Mouse (Mus musculus) CH12.LX (cell line): Measurements from ENCODE around the gene Nle1. TPM values are rescaled to one million over a fixed set of nuclear protein-coding genes. Genes with fewer than 3 reads are reported as not detected.

Experiments
- DNase-seq: peaks from one replicate; pipeline ENCODE4 v3.0.0-alpha.2; 2013; ENCODE audit errors: extremely low read depth
- H3K27ac ChIP-seq: 2 replicates; pipeline ENCODE4 v1.5.1; 2012; ENCODE audit warnings: low read depth, mild to moderate bottlenecking, control low read depth, moderate library complexity; ENCODE audit not compliant: insufficient read depth
- H3K27me3 ChIP-seq: replicated peaks from 2 replicates; pipeline ENCODE3; 2012; ENCODE audit warnings: inconsistent platforms
- H3K36me3 ChIP-seq, 2 experiments: replicated peaks in 1 of 2; 2 replicates each; pipeline versions ENCODE3 to v1.6.1; 2012; ENCODE audit warnings: inconsistent platforms in 1 of 2, low read length in 1 of 2, mild to moderate bottlenecking in 1 of 2, mixed read lengths in 1 of 2, moderate library complexity in 1 of 2; ENCODE audit not compliant: control insufficient read depth in 1 of 2, insufficient read depth in 1 of 2
- H3K4me1 ChIP-seq, 2 experiments: 2 replicates each; pipeline ENCODE4 v1.6.1; 2012; ENCODE audit warnings: inconsistent platforms in 1 of 2, moderate library complexity in 1 of 2; ENCODE audit not compliant: insufficient read depth in 2 of 2, control insufficient read depth in 1 of 2
- H3K4me2 ChIP-seq: 2 replicates; pipeline ENCODE4 v1.6.1; 2012; ENCODE audit warnings: low read depth, mild to moderate bottlenecking, control low read depth; ENCODE audit not compliant: poor library complexity, insufficient read depth, severe bottlenecking
- H3K4me3 ChIP-seq, 3 experiments: fragments of 150-350 bp in 1 of 3; sonication (generic) in 1 of 3; replicated peaks in 1 of 3; 2 replicates each; pipeline versions ENCODE3 to v1.5.1; 2011 to 2012; ENCODE audit warnings: low read depth in 2 of 3, low read length in 2 of 3, mild to moderate bottlenecking in 2 of 3, moderate library complexity in 2 of 3, control low read depth in 1 of 3, improper control_type of control experiment in 1 of 3, inconsistent platforms in 1 of 3, mixed read lengths in 1 of 3; ENCODE audit not compliant: poor library complexity in 1 of 3
- H3K79me2 ChIP-seq: replicated peaks from 2 replicates; pipeline ENCODE4 v1.6.1; 2012; ENCODE audit warnings: mild to moderate bottlenecking, moderate library complexity; ENCODE audit not compliant: control insufficient read depth, poor library complexity, insufficient read depth, severe bottlenecking; ENCODE audit errors: extremely low read depth
- H3K9ac ChIP-seq: 2 replicates; pipeline ENCODE4 v1.6.1; 2012; ENCODE audit warnings: low read depth, mild to moderate bottlenecking, control low read depth, moderate library complexity; ENCODE audit not compliant: insufficient read depth
- H3K9me3 ChIP-seq: replicated peaks from 2 replicates; pipeline ENCODE3; 2012; ENCODE audit warnings: low read length, inconsistent platforms, mixed read lengths
- E2F4 ChIP-seq: IDR thresholded peaks from 2 replicates; pipeline ENCODE4 v1.6.1; 2011; ENCODE audit warnings: low read depth, low read length, improper control_type of control experiment; ENCODE audit not compliant: insufficient replicate concordance
- IRF4 ChIP-seq: IDR thresholded peaks from 2 replicates; pipeline ENCODE4 v1.6.1; 2014; ENCODE audit warnings: low read depth, mild to moderate bottlenecking, inconsistent platforms, low read length, improper control_type of control experiment
- MAX ChIP-seq: IDR thresholded peaks from 2 replicates; pipeline ENCODE4 v1.6.1; 2011; ENCODE audit warnings: low read length, improper control_type of control experiment
- MAZ ChIP-seq: IDR thresholded peaks from 2 replicates; pipeline ENCODE4 v1.6.1; 2012; ENCODE audit warnings: low read depth, mild to moderate bottlenecking, inconsistent platforms, low read length, improper control_type of control experiment, moderate library complexity
- MXI1 ChIP-seq: IDR thresholded peaks from 2 replicates; pipeline ENCODE4 v1.6.1; 2011; ENCODE audit warnings: mild to moderate bottlenecking, low read depth, low read length, improper control_type of control experiment
- RAD21 ChIP-seq: IDR thresholded peaks from 2 replicates; pipeline ENCODE4 v1.6.1; 2011; ENCODE audit warnings: low read depth, mild to moderate bottlenecking, low read length, improper control_type of control experiment, moderate library complexity
- SIN3A ChIP-seq: IDR thresholded peaks from 2 replicates; pipeline ENCODE4 v1.6.1; 2012; ENCODE audit warnings: low read length, improper control_type of control experiment, inconsistent platforms
- USF1 ChIP-seq: IDR thresholded peaks from 2 replicates; pipeline ENCODE4 v1.6.1; 2014; ENCODE audit warnings: low read depth, mild to moderate bottlenecking, inconsistent platforms, low read length, improper control_type of control experiment
- ZMIZ1 ChIP-seq: IDR thresholded peaks from 2 replicates; pipeline ENCODE4 v1.6.1; 2012; ENCODE audit warnings: low read depth, mild to moderate bottlenecking, inconsistent platforms, low read length, improper control_type of control experiment
- ZNF384 ChIP-seq: IDR thresholded peaks from 2 replicates; pipeline ENCODE4 v1.6.1; 2012; ENCODE audit warnings: low read depth, low read length, improper control_type of control experiment, inconsistent platforms
- dilution Hi-C: fragments of 300-500 bp; cut with MboI; formaldehyde crosslinking; loops from 2 replicates; pipeline ENCODE4 v1.14.3; 2020; ENCODE audit warnings: low sequenced_read_pairs; ENCODE audit not compliant: extremely low pct_unique_long_range_greater_than_20kb, extremely low pct_ligation_motif_present
- in situ Hi-C: fragments of 300-500 bp; cut with MboI; formaldehyde crosslinking; loops from 3 replicates; pipeline ENCODE4 v1.14.3; 2019; ENCODE audit warnings: low sequenced_read_pairs, low pct_ligation_motif_present, low pct_unique_long_range_greater_than_20kb, mixed read lengths
- polyA plus RNA-seq: library from polyadenylated mRNA; unstranded; fragments of >175 nt; gene quantifications from 2 replicates; pipeline ENCODE4 v1.2.1, GENCODE M21; 2012; ENCODE audit warnings: low read depth; ENCODE audit not compliant: insufficient read length
- total RNA-seq, 2 experiments: library from RNA; depleted of rRNA; stranded (reverse); fragments of 300-350 nt in 1 of 2; fragments of >200 nt in 1 of 2; gene quantifications; 2 replicates each; pipeline ENCODE4 v1.2.3; 2012 to 2014

The Nle1 gene
- total and polyA plus RNA-seq, 3 experiments, result 54.9 to 107 (median 69.1) TPM

DNA sequence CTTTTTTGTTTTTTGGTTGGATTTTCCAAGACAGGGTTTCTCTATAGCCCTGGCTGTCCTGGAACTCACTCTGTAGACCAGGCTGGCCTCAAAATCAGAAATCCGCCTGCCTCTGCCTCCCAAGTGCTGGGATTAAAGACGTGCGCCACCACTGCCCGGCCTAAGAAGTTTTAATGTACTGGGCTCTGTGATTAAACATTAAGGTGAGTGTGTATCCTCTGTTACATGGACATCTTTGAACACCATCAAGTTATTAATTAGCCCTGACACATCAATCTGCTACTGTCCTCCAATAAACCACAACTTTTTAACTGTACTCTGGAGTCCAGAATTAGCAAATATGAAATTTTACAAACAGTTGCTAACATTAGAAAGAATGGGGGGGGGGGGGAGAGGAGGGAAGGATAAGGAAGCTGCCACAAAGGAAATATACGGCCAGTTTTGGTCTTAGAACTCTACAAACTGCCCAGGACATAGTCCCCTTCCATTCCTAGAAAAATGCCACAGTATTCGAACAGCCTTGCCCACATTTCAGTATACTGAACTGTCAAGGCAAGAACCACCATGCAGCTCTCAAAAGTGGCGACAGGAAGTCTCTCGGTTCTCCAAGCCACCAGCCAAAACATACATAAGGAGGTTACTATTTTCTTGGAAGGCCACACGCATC is 38.6 kb downstream of the Nle1 start:
- Histone ChIP-seq H3K9me3 (peaks cover 17% of the 10 kb centered on the region), H3K4me2 (peak overlapping the region; percentile 51), H3K27me3 (no peaks in the 10 kb centered on the region), H3K79me2 (peaks cover 30% of the 10 kb centered on the region), H3K4me1 (peaks cover 0 to 10% of the 10 kb centered on the region in 2 experiments; a peak in 1 of 4 replicates), H3K4me3 (peak overlapping the region in 2 of 3 experiments; percentile 63 to 83), H3K9ac (peak overlapping the region; percentile 23)
- dilution Hi-C loops, result no loop called here
- no peak for TF ChIP-seq MAX
- 0 out of 2 replicates have a peak, but pooled peaks have one; percentile 11 for TF ChIP-seq MAZ
- TF ChIP-seq, all 38 proteins: peak for 1
- DNase-seq, result no peak
- H3K36me3 ChIP-seq, result peaks cover 0 to 2% of the 10 kb centered on the region in 2 experiments
- in situ Hi-C loops, result no loop called here
- H3K27ac ChIP-seq, result peak overlapping the region; percentile 37; the same call in 1 of the 2 replicates

DNA sequence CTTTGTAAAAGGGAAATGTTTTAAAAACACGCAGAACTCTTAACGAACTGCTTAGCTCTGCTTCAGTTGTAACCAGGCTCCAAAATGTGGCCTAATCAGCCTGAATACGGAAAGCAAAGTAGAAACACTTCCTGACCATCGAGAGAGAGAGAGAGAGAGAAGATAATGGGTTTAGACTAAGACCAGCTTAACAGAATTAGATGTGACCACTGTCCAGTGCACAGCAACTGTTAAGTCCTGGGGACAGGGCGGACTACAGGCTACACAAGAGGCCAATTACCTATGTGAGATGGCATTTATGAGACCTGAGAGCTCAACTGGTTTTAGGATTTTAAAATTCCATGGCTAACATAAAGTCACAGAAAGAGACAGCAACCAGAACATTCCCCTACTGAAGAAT is 40.3 kb downstream of the Nle1 start:
- H3K4me3 ChIP-seq, result no peak overlapping the region
- H3K9me3 ChIP-seq, result peaks cover 15% of the 10 kb centered on the region
- DNase-seq, result no peak
- peak overlapping the region; percentile 6; the same call in 1 of the 2 replicates for H3K27ac ChIP-seq
- TF ChIP-seq SIN3A, result 0 out of 2 replicates have a peak, but pooled peaks have one; percentile 34
- no peak for TF ChIP-seq MAX
- dilution Hi-C loops, result no loop called here
- peaks cover 30% of the 10 kb centered on the region for H3K79me2 ChIP-seq
- in situ Hi-C loops, result no loop called here
- peak overlapping the region; percentile 17; the same call in 1 of the 2 replicates for H3K9ac ChIP-seq
- H3K4me1 ChIP-seq, result peaks cover 2 to 10% of the 10 kb centered on the region in 2 experiments; a peak in 1 of 4 replicates
- H3K4me2 ChIP-seq, result peak overlapping the region; percentile 97
- peaks cover 0 to 2% of the 10 kb centered on the region in 2 experiments for H3K36me3 ChIP-seq
- no peaks in the 10 kb centered on the region for H3K27me3 ChIP-seq

DNA sequence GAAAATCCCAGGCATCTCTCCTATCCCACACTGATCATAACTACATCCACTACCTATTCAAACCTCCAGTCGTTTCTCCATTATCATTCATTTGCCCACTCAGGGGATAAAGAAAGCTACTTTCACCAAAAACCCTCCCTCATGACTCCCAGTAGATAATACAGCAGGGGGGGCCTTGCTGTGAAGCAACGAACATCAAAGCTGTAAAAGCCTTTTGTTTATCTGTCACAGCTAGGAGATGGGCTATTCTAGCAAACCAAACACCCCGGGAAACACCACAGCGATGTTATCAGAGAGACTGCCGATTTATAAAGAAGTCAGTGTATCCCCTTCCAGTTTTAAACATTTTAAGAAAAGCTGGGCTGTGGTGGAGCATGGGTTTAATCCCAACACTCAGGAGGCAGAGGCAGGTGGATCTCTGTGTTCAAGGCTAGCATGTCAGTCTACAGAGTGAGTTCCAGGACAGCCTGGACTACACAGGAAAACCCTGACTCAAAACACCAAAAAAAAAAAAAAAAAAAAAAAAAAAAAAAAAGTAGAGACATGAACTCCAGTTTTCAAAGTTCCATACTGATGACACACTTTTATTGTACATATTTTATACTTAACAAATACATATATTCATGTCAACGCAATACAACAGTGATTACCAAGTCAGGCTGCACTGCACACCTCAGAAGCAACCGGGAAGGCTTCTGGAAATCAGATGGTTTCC is 41.2 kb downstream of the Nle1 start:
- Histone ChIP-seq H3K36me3 (peaks cover 0 to 2% of the 10 kb centered on the region in 2 experiments), H3K4me3 (peak overlapping the region in 2 of 3 experiments; percentile 14 to 51), H3K9ac (peak overlapping the region; percentile 74), H3K4me2 (peak overlapping the region; percentile 97), H3K9me3 (peaks cover 15% of the 10 kb centered on the region), H3K4me1 (peaks cover 2 to 10% of the 10 kb centered on the region in 2 experiments; a peak in 1 of 4 replicates), H3K27ac (no peak overlapping the region), H3K27me3 (no peaks in the 10 kb centered on the region), H3K79me2 (peaks cover 30% of the 10 kb centered on the region)
- no peak for TF ChIP-seq MXI1
- no peak for TF ChIP-seq IRF4
- TF ChIP-seq E2F4, result no peak
- TF ChIP-seq RAD21, result no peak
- TF ChIP-seq ZMIZ1, result no peak
- no peak for TF ChIP-seq USF1
- peak; percentile 91 for TF ChIP-seq ZNF384
- in situ Hi-C loops, result no loop called here
- no peak for DNase-seq
- dilution Hi-C loops, result no loop called here
